Mouse (Mus musculus) MEL-GATA-1-ER (cell line): Measurements from ENCODE around the gene Rbms1.
A peak's percentile ranks its signal among the peaks of the same experiment; 100 is the strongest.

Source experiments
- DNase-seq: peaks from one replicate; pipeline ENCODE4 v3.0.0-alpha.2; 2012; ENCODE audit warnings: low read depth; ENCODE audit errors: extremely low read depth

Gene Rbms1

DNA sequence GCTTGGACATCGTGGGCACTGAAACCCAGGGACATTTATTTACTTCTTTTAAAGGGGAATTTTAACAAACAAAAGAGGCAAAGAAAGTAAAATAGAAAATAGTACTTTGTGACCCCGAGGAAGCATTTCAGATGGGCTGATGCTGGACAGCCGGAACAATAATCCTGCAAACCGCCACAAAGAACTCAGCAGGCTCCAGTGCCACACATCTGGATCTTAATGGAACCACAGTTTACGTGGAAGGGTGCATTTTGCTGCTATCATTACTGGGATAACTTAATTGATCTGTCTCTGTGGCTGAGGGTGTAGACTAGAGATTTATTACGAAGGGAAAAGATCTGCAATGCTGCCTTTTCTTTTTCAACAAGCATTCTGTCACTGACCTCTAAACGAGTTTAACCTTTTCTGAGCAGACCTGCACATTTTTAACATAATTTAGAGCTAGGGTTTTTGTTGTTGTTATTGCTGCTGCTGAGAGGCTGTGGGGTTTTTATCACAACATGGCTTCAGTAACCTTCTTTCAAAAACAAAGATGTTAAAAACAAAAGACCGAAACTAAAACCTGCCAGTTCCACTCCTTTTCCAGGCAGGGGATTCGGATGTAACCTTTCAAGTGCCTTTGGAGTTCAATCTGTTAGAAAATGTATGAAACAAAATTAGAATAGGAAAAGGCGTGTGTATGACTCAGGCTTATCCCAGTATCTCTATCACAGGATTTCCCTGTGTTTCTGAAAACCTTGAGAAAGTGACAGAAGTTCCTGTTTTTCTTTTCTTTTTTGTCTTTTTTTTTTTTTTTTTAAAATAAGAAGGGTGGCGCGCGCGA, 82.8 kb downstream of the Rbms1 start:
- peak; percentile 57 for DNase-seq

DNA sequence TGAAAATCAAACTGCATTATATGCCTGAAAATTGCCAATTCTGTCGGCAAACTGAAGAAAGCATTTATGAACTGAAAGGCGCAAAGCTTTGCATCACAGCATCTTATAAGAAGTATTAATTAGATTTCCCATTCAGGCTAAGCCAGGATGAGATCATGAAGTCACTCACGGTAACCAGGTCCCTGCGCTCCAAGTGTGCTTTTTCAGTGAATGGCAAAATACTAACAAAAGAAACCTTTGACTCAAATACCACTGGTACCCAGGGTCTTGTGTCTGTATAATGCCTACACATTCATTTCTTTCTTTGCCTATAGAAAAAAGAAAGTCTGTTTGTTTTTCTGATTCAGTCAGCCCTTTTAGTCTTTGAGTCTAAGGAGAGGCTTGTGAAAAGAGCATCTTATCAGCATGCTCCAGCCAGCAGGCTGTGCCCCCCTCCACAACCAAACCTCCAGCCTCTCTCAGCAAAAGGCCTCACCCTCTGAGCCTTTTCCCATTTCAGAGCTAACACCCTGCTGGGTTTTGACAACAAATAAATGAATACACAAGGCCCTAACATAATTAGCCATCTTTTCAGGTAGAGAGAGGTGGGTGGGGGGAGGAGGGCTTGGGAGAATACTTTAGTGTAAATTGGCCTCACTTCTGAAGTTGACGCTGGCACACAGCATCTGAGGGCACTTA, 83.7 kb downstream of the Rbms1 start:
- no peak for DNase-seq

DNA sequence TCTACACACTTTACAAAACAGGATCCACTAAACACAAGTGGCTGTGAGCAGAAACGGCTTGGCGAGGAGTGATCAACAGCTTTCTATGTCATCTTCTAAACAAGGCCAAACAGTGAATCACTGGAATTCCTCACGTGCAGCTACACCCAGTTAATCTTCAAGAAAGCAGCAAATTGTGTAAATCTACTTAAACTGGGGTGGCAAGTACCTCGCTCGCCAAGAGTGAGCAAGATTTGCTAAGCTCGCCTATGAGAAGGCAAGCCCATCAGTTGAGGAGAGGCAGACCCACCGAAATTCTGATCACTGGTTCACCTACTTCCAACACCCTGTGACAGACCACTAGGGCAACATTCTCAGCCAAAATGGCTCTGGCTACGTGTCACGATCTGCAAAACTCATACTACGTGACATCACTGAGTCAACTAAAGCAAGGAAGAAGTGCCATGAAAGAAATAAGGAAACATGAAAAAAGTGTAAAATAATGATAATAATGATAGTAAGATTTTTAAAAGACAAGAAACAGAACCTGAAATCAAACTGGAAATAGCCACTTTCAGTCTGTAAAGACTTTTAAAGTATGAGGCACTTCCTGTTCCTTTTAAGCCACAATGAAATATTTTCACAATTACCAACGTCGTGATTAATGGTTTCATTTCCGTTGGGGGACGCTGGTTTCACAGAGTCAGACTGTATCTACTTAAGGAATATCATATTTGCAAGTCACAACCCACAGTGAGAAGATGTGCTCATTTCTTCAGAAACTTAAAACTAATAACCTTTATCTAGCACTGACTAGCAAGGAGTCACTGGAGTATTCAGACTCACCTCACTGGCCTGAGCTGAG, 85.2 kb downstream of the Rbms1 start:
- no peak for DNase-seq

DNA sequence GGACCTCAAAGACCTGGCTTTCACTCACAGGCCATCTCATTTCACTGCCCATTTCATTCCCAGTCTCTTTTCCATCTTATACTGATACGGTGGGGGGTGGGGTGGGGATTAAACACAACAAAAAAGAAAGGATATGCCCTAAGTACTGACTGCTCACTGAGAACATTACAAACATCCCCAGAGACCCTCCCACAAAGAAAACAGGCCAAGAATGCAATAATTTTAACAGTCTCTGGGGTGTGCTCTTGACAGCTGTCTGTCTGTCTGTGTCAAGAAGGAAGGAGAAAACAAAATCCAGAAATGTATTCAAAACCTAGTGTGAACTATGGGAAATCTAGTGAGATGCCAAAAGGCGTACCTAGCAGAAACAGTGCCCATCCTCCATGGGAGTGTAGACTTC, 86.1 kb downstream of the Rbms1 start:
- no peak for DNase-seq

DNA sequence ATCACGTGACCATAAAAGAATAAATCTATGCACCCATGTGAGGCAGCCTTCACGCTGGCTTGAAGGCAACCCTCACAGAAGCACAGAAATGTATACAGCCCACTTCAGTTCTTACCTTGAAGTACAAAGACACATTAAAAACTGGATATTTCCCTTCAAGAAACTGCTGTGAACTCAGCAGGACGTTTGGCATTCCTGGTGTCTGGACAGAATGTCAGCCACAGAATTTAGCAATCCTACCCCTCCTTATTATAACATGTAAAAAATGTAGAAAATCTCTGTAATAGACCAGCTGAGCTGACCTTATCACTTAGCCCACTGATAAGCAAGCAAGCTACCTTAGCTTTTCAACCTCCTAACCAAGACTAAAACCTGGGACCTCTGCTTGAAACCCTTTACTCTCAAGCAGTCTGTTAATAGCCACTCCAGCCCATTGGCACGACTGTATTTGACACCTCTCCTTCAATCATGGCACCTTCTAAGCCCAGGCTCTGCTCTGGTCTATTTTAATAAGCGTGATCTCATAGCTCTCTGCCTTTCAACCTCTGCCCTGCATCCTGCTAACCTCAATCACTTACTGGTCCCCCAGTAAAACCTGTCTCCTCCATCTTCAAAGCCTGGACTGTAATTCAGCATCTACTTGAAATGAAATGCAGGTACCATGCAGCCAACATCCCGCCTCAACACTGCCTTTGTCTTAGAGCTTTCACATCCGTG, 90.7 kb downstream of the Rbms1 start:
- DNase-seq, result no peak

DNA sequence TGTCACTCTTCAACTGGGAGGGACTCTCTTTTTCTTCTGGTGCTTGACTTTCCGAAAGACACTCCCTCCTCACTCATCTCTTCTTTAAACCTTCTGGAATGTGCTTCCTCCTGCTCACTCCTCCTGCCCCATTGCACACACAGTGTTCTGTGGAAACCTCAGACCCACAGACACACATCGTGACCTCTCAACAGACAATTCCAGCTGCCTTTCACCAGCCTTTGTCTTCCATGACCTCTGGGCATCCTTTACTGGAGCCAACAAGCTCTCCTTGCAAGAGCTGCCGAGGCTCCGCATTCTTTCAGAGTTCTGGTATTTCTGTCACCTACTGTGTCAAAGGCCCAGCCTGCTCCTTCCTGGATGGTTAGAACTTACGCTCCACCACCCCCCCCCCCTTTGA, 92.0 kb downstream of the Rbms1 start:
- no peak for DNase-seq

DNA sequence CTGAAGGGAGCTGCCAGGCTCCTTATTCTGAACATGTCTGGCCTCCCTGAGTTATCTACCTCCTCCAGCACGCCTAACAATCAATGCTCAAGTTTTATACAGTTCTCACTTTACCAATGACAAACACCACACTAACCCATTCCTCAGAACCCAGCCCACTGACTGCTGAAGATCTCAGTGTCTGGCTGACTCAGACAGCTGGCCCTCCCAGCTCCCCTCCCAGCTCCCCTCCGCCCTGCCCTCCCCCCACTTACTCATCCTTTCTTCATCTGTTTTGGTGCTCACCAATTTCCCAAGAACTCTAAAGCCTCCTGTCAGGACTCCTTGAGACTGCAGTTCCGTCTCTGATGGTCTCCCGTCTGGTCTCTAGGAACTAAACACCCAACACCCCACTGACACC, 92.5 kb downstream of the Rbms1 start:
- DNase-seq, result no peak

DNA sequence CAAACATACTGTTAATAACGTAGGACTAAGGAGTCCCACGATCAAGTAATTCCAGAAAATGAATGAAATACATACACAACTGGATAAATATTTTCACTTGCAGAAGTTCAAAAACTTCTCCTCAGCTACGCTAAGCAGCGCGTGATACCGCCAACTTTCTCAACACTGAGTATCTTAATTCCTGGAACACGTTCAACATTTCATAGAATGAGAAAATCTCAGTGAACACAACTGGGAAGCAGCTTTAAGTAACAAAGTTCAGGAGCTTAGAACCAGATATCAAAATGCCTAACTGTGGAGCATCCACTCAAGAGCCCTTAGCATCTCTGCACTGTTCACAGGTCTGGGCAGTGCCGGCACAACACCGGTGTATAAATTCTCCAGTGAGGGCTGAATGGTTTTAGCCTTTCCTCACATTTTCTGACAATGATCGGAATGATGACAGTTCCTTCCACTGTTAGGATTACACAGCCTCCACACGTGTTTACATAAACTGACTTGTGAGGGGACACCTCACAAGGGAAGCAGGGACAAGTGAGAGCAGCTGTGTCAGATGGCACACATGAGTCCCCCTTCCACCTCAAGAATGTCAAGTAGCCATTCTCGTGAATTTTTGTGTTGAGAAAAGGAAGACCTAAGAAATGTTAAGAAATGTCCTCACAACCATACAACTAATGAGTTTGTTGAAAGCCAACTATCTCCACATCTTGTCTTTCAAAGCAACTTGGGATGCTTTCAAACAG, 93.8 kb downstream of the Rbms1 start:
- DNase-seq, result no peak

DNA sequence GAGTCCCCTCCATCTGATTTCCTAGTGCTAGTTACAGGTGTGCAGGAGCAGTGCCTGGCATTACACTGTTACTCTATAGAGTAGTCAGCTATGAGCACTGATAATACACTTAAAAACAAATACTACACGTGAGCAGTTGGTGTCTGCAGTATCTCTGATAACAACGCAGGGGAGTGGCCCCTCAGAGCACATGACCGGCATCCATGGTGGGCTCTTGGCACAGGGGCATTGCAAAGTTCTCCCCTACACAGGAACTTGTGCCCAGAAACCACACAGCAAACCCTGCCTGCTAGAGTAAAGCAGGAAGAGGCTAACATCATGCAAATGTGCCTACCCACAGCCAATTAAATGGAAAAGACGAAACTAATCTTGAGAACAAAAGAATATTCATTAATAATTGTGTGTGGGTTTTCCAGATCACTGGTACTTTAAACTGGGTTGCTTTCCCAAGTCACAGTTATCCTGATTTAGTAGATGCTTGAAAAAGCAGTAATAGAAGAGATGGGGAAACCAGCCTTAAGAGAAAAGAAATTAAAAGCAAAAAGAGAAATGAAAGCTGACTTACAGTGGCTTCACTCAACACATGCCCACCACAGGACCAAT, 94.8 kb downstream of the Rbms1 start:
- no peak for DNase-seq

DNA sequence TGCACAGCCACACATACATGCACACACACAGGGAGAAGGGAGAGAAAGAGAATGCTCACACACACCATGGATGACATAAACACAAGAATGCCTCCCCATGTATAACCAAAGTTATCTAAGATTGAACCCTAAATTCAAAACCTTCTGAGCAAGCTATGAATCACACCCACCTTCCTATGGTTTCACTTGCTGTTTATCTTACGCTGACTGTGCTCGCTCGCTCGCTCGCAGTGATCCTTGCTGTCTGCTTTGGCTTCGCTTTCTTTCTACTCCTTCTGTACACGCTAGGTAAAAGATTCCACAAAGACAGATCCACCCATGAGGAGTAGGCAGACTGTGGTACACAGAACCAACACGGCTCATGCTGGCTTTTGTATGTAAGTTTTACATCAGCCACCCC, 95.7 kb downstream of the Rbms1 start:
- DNase-seq, result no peak

DNA sequence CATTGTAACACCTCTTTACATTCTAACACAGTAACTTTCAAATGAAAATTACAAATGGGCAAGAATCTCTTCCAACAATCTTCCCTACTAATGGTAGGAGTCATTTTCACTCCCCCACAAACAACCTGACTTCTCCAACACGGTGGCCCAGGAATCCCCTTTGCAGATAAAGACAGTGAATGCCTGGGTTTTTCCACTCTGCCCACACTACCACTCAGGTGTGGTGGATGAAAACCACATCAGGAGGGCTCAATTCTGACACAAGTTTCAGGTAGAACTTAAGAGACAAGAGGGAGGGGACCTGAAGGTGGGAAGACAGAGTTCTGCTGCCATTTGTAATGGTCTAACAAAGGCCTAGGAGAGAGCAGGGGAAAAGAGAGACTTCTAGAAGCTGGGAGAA, 97.1 kb downstream of the Rbms1 start:
- no peak for DNase-seq

DNA sequence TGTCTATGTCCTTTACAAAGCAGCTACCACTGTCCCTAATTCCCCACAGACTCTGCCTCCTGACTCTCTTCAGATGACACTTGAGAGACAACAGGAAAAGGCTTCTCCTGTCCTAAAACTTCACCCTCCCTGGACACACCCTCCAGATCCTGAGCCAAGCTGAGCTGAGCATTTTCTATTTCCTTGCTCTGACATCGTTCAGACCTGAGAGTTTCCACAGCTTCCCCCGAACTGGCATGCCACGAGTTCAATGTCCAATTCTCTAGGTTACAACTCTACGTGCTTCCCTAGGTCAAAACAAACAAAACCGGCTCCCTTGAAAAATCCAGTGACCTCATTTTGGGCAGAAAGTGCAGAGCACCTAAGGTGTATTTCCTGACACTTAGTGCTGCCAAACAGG, 98.0 kb downstream of the Rbms1 start:
- DNase-seq, result no peak

DNA sequence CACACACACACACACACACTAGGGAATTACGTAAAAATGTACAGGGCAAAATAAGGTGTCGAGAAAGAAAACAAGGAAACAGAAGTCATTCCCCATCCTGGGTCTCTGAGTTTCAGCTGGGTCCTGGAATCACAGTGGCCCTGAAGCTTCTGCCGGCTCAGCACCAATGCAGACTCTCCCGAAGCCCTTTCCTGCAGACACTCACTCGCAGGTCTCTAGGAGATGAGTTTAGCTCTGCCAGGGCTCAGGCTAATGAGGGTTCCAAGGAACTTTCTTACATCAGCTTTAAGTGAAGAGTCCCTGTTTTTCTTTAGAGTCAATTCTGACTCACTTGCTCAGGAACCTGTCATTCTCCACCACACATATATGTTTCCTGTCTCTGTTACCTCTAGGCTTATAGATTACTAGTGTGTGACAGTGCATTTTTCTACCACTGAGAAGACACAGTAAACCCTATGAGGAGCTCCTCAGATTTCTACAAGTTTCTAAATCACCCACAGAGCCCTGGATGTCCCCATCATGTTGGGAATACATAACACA, 98.7 kb downstream of the Rbms1 start:
- DNase-seq, result no peak

DNA sequence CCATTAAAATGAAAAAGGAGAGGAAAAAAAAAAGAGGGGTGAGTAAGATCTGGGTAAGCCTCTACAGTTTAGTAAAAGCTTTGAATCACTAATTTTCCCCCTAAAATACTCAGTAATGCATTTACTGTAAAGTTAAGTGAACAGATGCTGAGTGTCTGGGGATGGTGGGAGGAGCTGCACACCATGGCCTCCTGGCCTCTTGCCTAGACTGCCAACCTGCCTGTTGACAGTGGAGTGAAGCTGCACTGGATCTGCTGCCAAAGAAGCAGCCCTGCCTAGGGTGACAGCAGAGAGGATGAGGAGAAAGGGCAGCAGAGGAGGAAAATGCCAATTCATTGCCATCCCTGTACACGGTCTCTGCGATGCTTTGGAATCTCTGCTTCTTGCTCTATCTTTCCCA, 99.2 kb downstream of the Rbms1 start:
- no peak for DNase-seq

DNA sequence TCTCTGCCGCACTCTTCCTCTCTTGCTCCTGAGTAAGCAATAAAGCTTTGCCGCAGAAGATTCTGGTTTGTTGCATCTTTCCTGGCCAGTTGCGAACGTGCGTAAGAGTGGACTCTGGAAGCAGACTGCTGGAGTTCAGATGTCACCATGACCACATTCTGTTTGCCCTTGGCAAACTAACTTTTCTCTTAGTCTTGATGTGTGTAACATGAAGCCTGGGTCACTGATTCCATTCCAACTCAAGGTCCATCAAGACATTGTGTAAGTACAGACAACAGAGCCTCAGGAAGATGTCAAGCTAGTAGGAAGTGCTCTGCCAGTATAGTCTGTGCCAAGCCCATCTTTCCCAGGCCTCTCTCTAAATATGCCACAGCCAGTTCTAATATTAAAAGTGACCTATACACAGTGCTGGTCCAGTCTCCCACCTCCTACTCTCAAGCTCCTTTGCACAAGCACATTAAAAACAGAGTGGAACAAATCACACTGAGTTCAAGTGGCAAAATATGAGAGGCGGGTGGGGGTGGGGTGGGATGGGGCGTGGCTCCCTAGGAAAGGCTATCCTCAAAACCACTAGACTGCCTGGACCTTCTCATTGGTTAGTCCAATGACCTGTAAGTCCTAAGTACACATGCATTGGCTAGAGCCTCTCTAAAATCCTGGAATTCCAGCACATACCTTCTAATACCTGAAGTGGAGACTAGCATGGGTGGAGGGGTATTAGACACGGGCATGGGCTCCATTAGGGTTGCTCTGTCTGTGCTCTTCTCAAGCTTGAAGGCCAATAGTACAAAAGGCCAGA, 99.9 kb downstream of the Rbms1 start:
- no peak for DNase-seq

DNA sequence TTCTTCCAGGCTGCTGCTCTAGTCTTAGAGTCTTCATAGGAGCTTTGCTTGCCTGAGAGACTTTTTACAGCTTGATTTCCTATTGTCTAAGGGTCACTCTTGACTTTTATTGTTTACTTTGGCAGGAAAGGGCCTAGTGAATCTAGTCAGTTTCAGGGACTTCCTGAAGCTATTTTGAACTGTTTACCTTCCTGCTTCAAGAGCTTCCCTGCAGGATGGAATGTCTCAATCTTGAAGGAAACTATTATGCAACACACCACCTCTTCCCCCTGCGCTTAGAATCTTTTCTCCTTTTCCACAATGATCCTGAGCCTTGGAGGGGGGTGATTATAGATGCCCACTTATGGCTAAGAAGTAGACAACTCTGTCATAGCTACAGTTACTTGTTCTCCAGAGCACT, 104.9 kb downstream of the Rbms1 start:
- DNase-seq, result no peak

DNA sequence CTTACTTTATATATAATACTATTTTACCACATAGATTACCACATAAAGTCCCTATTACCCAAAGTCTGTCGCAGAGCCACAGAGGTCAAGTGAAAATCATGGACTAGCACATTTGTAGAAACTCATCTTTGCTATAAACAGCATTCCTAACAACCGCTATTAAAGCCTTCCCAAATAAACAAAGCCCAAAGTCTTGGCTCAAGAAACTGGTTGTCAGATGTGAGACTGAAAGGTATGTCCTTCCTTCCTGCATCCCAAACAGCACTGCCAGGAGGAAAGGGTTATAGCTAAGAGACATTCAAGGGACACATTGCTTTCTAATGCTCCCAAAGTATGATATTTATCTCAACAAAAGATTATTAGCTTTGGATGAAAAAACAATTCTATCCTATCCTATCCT, 106.9 kb downstream of the Rbms1 start:
- DNase-seq, result no peak

DNA sequence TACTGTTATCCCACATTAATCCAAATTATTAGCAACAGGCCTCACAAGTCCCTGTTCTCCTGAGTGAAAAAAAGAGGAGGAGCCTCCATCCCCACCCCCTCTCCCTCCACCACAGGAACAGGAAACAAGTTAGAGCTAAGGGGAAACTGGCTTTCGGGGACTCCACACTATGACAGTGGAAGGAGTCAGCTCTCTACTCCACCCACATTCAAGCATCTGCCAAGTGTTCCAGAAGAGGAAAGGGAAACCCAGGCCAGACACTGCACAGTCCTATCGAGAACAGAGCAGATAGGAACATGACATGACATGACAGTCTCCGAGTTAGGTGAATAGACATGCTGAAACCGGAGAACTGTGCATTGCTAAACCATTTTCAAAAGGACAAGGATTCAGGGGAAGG, 108.0 kb downstream of the Rbms1 start:
- DNase-seq, result peak; percentile 72

DNA sequence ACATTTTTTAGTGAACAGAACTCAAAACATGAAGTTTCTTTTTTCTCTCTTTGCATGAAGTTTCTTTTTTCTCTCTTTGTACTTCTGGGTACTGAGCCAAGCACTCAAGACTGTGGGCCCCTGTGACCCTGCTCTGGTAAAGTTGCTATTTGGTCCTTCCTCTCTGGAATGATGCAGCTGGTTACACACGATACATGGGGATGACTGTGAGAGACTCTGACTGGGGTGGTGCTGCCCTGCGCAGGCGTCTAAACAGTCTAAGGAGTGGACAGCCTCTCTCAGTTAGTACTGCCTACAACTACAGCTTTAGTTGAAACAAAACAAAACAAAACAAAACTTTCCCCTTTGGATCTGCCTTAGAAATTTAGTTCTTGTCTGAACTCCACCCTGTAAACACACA, 111.1 kb downstream of the Rbms1 start:
- no peak for DNase-seq
